Mouse (Mus musculus) adrenal gland, postnatal 25 days (tissue): ENCODE results near the gene Lgals3bp. TPM values are rescaled to one million over a fixed set of nuclear protein-coding genes. Genes with fewer than 3 reads are reported as not detected.
A peak's percentile ranks its signal among the peaks of the same experiment; 100 is the strongest.
"Not testable (repeated sequence)": the region's sequence is repeated elsewhere in the genome, so short reads cannot be mapped to it uniquely, and the experiment has no call there.

ENCODE experiments used
- DNase-seq: peaks from one replicate; pipeline ENCODE4 v3.0.0; 2021; ENCODE audit warnings: mixed read lengths
- total RNA-seq: library from RNA; stranded (reverse); gene quantifications from 2 replicates; pipeline ENCODE4 v1.2.3, GENCODE M21; 2021

Gene Lgals3bp
- total RNA-seq, 1 experiment from 2014 or later = 86.6 TPM

DNA sequence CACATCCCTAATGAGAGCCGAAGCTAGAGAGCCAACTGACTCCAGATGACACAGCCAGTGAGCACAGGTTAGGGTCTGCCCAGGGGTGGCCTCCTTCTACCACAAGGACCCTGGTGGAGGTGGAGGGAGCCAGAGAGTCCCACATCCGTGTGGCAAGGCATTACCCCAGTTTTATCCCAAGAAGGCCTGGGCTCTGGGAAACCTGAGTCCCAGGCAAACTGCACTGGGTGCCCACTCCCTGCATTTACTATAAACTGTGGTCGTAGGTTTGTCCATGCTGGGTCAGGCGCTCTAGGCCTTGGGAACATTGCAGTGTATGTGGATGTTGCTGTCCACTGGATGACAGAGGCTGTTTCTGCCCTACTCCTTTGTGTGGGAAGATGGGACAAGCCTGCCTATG is 697 bp downstream of the Lgals3bp start:
- DNase-seq = no peak

DNA sequence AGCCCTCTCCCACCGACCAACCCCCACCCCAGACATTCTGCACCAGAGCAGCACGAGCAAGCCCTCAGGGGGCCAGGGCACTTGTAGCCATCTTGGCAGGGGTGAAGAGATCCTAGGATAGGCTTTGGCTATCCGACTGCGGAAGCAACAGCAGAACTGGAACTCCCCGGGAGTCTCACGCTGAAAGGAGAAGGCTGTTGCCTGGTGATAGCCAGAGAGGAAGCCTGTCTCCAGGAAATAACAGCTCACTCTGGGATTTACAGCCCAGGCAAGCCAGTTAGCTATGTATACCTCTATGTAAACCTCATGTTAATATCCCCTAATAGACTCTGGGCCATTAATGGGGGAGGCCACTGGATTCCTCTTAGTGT is 1.3 kb downstream of the Lgals3bp start:
- DNase-seq = no peak

DNA sequence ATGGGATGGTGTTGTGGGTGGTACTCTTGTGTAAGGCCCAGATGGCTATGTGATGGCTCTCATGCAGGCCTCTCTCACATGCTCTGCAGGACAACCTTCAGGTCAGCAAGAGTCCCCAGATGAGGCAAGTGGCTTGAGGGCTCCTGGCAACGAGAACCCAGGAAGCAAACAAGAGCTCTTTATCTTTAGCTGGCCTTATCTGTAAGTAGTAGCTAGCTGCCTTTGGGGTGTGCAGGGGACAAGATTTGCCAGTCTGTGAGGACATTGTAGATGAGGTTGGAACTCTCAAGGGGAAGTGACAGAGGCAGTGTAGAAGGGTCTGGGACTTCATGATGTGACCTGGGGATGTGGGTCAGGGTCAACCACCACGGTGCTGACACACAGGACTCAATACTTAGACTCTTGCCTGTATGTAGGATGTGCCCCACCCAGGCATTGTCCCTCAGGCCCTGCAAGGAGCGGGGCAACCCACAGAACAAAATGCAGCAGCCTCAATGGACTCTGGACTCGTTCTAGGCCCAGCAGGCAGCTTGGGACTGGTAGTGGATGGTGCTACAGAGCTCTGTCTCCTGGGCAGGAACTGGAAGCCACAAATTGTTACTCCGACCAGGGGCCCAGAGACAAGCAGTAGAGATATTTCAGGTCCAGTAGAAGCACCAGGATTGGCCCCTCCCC is 1.9 kb downstream of the Lgals3bp start:
- no peak for DNase-seq

DNA sequence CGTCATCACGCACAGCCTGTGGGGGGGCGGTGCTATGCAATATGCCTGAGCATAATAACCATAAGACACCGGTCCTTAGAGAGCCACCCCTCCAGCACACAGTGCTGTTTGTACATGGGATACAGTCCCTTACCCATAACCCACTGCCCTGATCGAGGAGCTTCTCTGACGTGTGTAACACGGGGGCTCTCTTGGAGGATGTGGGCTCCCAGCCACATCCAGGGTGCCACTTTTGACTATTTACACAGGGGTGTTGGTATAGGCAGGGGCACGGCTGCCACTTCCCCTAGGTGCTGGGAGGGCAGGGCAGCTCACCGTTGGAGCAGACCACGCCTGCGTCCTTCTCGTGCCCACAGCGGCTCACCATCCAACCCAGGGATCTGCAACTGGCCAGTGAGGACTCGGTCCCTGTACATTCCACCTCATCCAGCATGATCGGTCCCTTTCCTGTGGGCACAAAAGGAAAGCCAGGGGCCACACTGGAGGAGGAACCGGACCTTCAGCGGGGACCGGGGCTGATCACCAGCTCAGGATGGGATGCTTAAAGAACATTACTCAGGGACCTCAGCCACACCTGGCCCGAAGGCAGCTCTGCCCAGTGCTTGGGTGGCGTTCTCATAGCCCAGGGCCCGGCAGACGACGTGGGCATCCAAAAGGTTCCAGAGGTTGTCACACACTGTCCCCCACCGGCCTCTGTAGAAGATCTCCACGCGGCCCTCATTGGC is 3.9 kb downstream of the Lgals3bp start:
- DNase-seq = no peak

DNA sequence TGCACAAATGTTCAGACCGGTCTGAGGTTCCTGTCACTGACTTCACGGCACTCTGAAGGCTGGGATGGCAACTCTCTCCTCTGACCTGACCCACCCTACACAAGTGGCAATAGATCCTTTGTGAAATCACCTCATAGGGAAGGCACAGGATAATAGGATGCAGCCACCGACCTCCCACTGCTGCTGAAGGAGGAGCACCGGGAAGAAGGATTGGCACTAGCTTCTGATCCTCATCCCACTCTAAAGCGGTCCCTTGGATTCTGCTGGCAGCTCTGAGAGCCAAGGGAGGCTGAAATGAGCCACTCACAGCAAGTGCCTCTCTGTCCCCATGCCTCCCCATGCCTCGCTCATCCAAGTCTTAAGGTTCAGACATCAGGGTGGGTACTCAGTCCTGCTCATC is 7.4 kb downstream of the Lgals3bp start:
- DNase-seq = no peak

GRCm38 (mm10) chr11:118393991-118394390 is 7.9 kb downstream of the Lgals3bp start:
- no peak for DNase-seq

- DNase-seq = not testable (repeated sequence)
Measured at GRCm38 (mm10) chr11:118387816-118388215, 14.1 kb downstream of the Lgals3bp start.

DNA sequence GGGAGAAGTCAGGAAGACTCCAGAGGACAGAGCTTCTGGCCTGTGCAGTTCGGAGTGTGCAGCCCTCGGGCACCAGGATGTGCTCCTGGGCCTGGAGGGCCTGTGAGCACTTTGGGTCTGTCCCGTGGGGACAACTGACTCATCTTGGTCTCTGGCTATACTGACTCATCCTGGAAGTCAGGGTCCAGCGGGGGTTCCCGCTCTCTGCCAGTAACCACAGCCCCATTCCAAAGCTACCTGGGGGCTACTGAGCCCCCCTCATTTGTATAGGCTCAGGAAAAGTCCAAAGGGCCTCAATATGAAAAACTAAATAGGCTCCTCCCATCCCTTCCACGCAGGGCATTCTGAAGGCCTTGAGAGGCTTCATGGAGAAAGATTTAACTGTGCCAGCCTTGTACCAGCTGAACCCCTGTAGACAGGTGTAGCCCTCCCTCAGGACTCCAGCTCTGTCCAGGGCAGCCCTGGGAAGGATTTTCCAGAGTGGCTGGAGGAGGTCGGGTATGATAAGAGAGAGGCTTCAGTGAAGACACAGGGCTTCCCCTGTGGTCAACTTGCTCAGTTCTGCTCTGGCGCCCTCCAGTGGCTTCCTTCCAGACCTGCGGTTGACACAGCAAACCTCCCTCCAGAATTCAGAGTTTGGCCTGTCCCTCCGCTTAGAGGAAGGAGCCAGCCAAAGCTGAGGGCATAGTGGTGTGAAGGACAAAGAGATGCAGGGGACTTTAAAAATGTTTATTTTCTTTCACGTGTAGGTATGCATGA is 22.5 kb downstream of the Lgals3bp start:
- DNase-seq = peak; percentile 89

DNA sequence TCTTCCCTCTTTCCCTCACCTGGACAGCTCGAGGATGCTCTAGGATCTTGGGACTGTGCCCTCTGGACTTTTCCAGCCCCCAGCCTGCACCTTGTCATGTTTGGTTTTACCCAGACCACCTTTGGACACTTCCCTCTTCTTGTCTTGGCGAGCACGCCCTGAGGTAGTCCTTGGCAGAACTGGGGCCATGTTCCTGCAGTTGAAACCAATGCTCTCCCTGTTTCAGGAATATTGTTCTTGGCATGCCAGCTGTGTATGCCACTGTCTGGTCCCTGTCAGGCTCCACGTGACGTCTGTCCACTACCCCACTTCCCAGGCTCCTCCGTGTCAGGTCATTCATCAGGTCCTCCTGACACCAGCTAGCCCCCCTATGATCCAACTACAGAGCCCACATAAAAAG is 23.2 kb downstream of the Lgals3bp start:
- DNase-seq = no peak

DNA sequence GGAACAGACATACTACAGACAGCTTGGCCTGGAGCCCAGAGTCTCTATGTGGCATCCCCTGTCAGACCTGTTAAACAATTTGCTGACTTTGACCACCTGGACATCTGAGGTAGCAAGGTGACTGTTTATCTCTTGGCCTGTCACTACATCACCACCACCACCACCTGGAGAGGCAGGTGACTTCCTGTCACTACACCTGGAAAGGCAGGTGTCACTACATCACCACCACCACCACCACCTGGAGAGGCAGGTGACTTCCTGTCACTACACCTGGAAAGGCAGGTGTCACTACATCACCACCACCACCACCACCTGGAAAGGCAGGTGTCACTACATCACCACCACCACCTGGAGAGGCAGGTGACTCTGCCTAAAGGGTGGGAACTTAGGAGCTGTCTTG is 25.6 kb downstream of the Lgals3bp start:
- not testable (repeated sequence) for DNase-seq

DNA sequence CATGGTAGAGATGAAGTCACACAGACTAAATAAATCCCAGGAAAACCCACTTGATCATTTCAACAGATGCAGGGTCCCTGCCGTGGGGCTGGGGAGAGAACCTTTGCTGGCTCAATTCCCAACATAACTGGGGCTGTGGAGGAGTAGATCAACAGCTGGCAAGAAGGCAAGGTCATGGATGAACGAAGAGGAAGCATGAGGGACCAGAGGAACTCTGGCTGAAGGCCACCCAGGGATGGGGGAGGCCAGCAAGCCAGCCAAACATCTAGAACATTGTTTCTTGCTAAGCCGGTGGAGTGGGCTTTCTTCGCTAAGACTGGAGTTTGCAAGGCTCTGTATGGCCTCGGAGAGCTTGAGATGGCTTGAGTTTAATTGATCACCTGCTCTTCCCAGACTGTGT is 26.0 kb downstream of the Lgals3bp start:
- DNase-seq = peak; percentile 29

DNA sequence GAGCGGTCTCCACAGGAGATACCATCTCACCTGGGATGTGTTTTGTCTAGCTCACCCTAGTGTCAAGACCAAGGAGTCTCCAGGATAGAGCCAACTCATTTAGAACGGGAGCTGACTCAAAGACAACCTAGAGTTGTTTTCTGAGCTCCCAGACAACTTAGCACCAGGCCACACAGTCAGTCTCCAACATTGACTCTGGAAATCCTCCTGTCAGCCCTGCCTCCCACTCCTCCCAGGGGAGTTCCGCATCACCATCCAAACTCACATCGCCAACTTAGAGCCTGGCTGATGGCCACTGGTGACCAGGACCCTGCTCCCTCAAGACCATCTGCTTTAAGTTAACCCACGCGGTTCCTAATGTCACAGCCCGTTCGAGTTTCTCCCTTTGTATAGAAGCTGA is 26.4 kb downstream of the Lgals3bp start:
- no peak for DNase-seq

DNA sequence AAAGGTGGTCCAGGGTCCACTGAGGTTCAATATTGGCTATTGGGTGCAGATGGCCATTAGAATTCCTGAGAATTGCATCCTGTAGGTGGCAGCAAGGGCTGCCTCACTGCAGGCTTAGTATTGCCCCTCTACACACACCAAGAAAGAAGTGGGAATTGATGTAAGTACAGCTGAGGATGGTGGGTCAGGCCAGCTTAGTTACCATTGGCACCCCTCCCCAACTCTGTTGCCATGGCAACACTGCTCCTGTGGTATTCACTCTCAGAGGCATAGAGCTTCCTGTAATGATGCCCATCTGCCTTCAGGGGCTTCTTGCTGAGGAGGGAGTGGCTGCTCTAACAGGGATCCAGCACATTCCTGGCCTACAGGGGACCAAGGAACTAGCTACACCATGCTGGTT is 26.9 kb downstream of the Lgals3bp start:
- DNase-seq = no peak

DNA sequence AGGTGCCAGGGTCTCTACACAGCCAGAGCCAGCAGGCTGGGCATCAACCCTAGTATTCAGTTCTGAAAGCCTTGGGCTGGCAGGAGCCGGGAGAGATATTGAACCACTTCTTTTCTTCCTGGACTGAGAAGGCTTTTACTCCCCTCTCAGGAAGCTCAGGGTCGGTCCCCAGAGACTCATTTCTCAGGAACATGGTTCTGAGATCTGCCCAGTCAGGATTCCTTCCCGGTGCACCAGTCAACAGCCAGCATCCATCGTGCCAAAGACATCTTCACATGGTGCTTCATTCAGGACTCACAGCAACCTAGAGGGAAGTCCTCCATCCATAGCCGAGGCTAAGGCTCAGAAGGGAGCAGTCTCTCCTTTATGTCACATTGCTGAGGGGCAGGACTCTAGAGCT is 27.4 kb downstream of the Lgals3bp start:
- DNase-seq = no peak

DNA sequence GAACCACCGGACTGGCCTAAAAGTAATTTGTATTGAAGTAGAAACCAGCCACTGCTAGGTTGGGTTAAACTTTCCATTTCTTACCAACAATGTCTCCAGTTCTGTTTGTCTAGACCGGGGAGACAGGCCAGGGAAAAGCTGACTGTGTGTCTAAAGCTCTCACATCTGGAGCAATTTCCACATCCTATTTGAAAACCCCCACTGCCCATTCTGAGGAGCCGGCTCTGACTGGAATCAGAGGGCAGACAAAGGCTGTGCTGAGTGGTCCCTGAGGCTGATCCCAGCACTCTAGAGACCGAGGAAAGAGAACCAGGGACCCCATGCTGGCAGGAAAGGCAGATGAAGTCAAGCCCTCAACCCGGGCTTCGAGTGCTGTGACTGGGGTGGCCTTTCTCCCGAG is 29.3 kb downstream of the Lgals3bp start:
- DNase-seq = no peak

- no peak for DNase-seq
Measured at GRCm38 (mm10) chr11:118371876-118372275, 30.0 kb downstream of the Lgals3bp start.

DNA sequence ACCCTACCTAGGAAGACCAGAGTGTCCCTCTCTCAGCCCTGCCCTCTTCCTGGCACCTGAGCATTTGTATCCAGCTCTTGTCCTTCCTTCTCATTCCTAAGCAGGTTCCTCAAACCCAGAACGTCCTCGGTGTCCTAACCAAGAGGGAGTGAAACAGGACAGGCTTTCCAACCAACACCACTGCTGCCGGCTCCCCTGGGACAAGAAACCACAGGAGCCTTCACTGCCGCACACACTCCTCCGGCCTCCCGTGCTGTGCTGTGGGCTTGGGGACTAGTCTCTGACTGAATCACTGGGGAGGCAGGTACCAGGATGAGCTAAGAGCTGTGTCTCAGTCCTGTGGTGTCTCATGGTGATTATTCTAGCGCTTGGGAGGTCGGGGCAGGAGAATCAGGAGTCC is 32.2 kb downstream of the Lgals3bp start:
- DNase-seq = no peak

DNA sequence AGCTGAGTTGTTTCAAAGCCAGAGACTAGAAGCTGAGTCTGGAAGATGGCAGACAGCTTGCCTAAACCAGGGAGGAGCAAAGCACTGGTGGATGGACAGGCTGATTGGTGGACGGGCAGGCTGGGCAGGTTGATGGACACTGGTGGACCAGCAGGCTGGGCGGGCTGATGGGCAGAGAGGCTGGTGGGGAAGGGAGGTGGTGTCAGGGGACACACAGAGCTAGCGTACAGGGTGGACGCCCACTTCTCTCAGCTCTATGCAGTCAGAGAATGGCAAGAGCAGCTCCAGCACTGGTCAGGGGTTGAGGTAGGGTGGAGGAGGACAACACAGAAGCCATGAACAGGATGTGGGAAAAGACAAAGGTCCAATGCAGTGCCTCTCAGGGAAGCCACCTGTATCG is 32.6 kb downstream of the Lgals3bp start:
- no peak for DNase-seq

- DNase-seq = no peak
Measured at GRCm38 (mm10) chr11:118368330-118368729, 33.6 kb downstream of the Lgals3bp start.

DNA sequence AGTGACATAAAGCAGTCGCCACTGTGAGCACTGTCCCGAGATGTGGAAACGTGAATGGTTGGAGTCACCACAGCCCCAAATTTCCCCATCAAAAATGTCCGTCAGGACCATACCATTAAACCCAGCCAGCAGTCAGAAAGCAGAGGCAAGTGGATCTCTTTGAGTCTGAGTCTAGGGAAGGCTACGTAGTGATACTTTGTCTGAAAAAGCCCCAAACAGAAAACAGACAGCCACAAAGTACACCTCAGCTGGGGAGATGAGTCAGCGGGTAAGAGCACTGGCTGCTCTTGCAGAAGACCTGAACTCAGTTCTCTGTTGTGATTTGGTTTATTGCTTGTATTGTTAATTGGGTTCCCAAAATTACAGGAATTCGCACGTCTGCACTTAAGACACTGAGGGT is 35.3 kb downstream of the Lgals3bp start:
- DNase-seq = no peak

- no peak for DNase-seq
Measured at GRCm38 (mm10) chr11:118366108-118366507, 35.8 kb downstream of the Lgals3bp start.

DNA sequence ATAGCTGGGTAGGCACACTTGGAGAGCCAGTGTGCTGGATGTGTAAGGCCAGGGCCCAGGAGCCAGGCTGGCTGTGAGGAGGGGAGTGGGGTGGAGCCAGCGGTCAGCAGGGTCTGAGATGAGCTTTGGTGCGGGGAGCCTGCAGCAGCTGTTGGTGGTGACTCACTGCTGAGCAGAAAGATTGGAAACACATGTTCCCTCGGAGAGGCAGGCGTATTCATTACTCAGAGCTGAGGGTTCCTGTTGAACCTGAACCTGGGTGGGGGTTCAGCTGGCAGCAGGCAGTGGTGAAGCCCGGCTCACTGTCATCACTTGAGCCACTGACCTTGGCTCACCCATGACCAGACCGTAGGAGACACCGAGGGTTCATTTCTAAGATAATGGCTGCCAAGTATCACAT is 36.7 kb downstream of the Lgals3bp start:
- no peak for DNase-seq

DNA sequence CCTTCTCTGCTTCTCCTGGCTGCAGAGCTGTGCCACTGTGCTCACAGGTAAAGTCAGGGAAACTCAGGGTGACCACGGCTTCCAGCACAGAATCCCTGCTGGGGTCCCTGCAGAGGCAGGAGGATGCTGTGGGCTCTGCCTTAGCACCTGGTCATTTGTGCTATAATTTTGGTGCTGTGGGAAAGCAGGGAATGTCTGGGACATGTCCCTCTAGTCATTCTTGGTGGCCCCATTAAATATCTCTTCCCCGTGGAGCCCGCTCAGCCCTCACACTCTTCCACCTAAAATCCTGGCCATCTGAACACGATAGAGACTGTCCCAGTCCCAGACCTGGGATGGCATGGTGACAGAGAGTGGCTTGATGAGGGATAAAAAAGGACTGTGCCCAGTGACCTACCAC is 37.9 kb downstream of the Lgals3bp start:
- no peak for DNase-seq
